Mouse (Mus musculus) forebrain, embryonic 11.5 days (tissue): ENCODE measurements around the gene Ubxn1. TPM values are rescaled to one million over a fixed set of nuclear protein-coding genes. Genes with fewer than 3 reads are reported as not detected.

ENCODE experiments used
- ATAC-seq: fragments of 200-750 bp; cut with Nextera tagmentation; replicated peaks from 2 replicates; pipeline ENCODE4 v1.8.0; 2017; ENCODE audit warnings: moderate TSS enrichment; ENCODE audit not compliant: low FRiP score
- DNase-seq: peaks from one replicate; pipeline ENCODE4 v3.0.0-alpha.2; 2017; ENCODE audit warnings: low spot score
- H3K27ac ChIP-seq: fragments of 300-500 bp; sonication (generic); 2 replicates; pipeline ENCODE4 v1.5.1; 2014; ENCODE audit warnings: low read depth, low read length
- H3K27me3 ChIP-seq: fragments of 300-500 bp; sonication (generic); 2 replicates; pipeline ENCODE4 v1.6.1; 2014; ENCODE audit warnings: mild to moderate bottlenecking, low read length, mixed read lengths; ENCODE audit not compliant: control insufficient read depth, insufficient read depth
- H3K36me3 ChIP-seq: fragments of 300-500 bp; sonication (generic); 2 replicates; pipeline ENCODE4 v1.6.1; 2014; ENCODE audit warnings: mild to moderate bottlenecking, low read length, moderate library complexity, mixed read lengths; ENCODE audit not compliant: control insufficient read depth, insufficient read depth
- H3K4me1 ChIP-seq: fragments of 300-500 bp; sonication (generic); replicated peaks from 2 replicates; pipeline ENCODE4 v1.6.1; 2014; ENCODE audit warnings: low read length, mixed read lengths; ENCODE audit not compliant: control insufficient read depth, insufficient read depth
- H3K4me2 ChIP-seq: fragments of 300-500 bp; sonication (generic); 2 replicates; pipeline ENCODE4 v1.6.1; 2014; ENCODE audit warnings: low read depth, mild to moderate bottlenecking, low read length, moderate library complexity, mixed read lengths; ENCODE audit not compliant: severe bottlenecking
- H3K4me3 ChIP-seq: fragments of 300-500 bp; sonication (generic); 2 replicates; pipeline ENCODE4 v1.5.1; 2014; ENCODE audit warnings: low read depth, low read length
- H3K9ac ChIP-seq: fragments of 300-500 bp; sonication (generic); 2 replicates; pipeline ENCODE4 v1.6.1; 2014; ENCODE audit warnings: low read length
- H3K9me3 ChIP-seq: fragments of 300-500 bp; sonication (generic); 2 replicates; pipeline ENCODE4 v1.6.1; 2016; ENCODE audit warnings: low read length, mixed read lengths; ENCODE audit not compliant: control insufficient read depth
- WGBS: fragments of 180-500 bp; shearing (Covaris S2); extraction: QIAGEN DNeasy Blood & Tissue Kit; methylation state at CpG from one replicate; pipeline ENCODE4 v1.1.7; 2014; 5-methylcytosine and 5-hydroxymethylcytosine counted together
- microRNA-seq: library from miRNA; unstranded; fragments of <30 nt; microRNA quantifications from one replicate; pipeline ENCODE4, GENCODE M21; 2016; ENCODE audit not compliant: insufficient number of aligned reads
- polyA plus RNA-seq: library from polyadenylated mRNA; unstranded; fragments of >200 nt; fragmentation: Nextera tagmentation; extraction: Ambion mirVana; gene quantifications from 2 replicates; pipeline ENCODE4 v1.2.1, GENCODE M21; 2014

Ubxn1 gene
- polyA plus RNA-seq, 1 experiment from 2014 or later, result 178 TPM

DNA sequence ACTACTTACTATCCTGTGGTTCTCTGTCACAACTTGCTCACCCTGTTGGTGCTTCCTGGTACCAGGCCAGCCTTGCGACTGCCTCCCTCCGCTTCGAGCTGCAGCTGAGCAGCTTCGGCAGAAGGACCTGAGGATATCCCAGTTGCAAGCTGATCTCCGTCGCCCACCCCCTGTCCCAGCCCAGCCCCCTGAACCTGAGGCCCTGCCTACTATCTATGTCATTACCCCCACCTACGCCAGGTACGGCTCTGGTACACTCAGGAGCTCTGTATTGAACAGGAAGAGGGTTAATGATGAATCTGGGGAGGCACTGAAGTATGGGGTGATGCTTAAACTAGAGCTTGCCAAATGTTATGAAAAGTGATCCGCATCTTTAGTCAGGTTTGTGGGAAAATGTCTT is 50.4 kb downstream of the Ubxn1 start:
- 77% methylated on average over 9 of the region's 9 CpGs for WGBS
- DNase-seq (no peak), ATAC-seq (no peak)
- no peaks in the 10 kb centered on the region for H3K27me3 ChIP-seq
- H3K4me3 ChIP-seq, result no peak overlapping the region
- no peaks in the 10 kb centered on the region for H3K36me3 ChIP-seq
- peaks cover 4% of the 10 kb centered on the region; the same call in 1 of the 2 replicates for H3K4me1 ChIP-seq
- H3K9me3 ChIP-seq, result no peaks in the 10 kb centered on the region
- no peak overlapping the region for H3K27ac ChIP-seq
- H3K4me2 ChIP-seq, result no peak overlapping the region
- H3K9ac ChIP-seq, result no peak overlapping the region

Small RNAs within 50 kb of the gene (microRNA-seq; reads per million reads assigned to microRNA genes)
- not detected for gene Mir5136

Other genes starting within 250 kb of the Ubxn1 start
- 0.13 TPM in 1 of 2 replicates, not detected in the other for gene Chrm1, start 207.7 kb upstream of the Ubxn1 start, polyA plus RNA-seq
- 132 and 143 TPM in 2 replicates for gene Slc3a2, start 148.1 kb upstream of the Ubxn1 start, polyA plus RNA-seq
- gene Wdr74, start 135.7 kb upstream of the Ubxn1 start, polyA plus RNA-seq, result 79.5 and 89.2 TPM in 2 replicates
- 2.3 and 3.1 TPM in 2 replicates for gene 1700092M07Rik, start 130.8 kb upstream of the Ubxn1 start, polyA plus RNA-seq
- gene Stx5a, start 130.1 kb upstream of the Ubxn1 start, polyA plus RNA-seq, result 88.4 and 93.8 TPM in 2 replicates
- 238 and 247 TPM in 2 replicates for gene Nxf1, start 114.4 kb upstream of the Ubxn1 start, polyA plus RNA-seq
- 181 and 182 TPM in 2 replicates for gene Tmem223, start 100.5 kb upstream of the Ubxn1 start, polyA plus RNA-seq
- gene Tmem179b, start 97.0 kb upstream of the Ubxn1 start, polyA plus RNA-seq, result 38.9 and 49.8 TPM in 2 replicates
- 30.9 and 36.7 TPM in 2 replicates for gene Taf6l, start 85.1 kb upstream of the Ubxn1 start, polyA plus RNA-seq
- 151 and 156 TPM in 2 replicates for gene Polr2g, start 72.9 kb upstream of the Ubxn1 start, polyA plus RNA-seq
- gene Zbtb3, start 68.9 kb upstream of the Ubxn1 start, polyA plus RNA-seq, result 5.4 and 5.9 TPM in 2 replicates
- 75.7 and 80.8 TPM in 2 replicates for gene Ttc9c, start 52.2 kb upstream of the Ubxn1 start, polyA plus RNA-seq
- 6.7 and 7.8 TPM in 2 replicates for gene Hnrnpul2, start 51.5 kb upstream of the Ubxn1 start, polyA plus RNA-seq
- not detected in 2 replicates for gene AC129217.1, start 41.7 kb upstream of the Ubxn1 start, polyA plus RNA-seq
- 55.0 and 56.3 TPM in 2 replicates for gene Bscl2, start 34.0 kb upstream of the Ubxn1 start, polyA plus RNA-seq
- gene Gng3, start 32.3 kb upstream of the Ubxn1 start, polyA plus RNA-seq, result 83.4 and 92.6 TPM in 2 replicates
- 0.13 and 0.35 TPM in 2 replicates for gene Lrrn4cl, start 20.7 kb upstream of the Ubxn1 start, polyA plus RNA-seq
- 50.1 and 52.9 TPM in 2 replicates for gene Uqcc3, start 9.4 kb downstream of the Ubxn1 start, polyA plus RNA-seq
- gene Lbhd1, start 12.2 kb downstream of the Ubxn1 start, polyA plus RNA-seq, result 110 and 112 TPM in 2 replicates
- not detected in 2 replicates for gene Gm49403, start 12.4 kb downstream of the Ubxn1 start, polyA plus RNA-seq
- 124 and 131 TPM in 2 replicates for gene 1810009A15Rik, start 17.4 kb downstream of the Ubxn1 start, polyA plus RNA-seq
- not detected in 2 replicates for gene Gm49416, start 17.4 kb downstream of the Ubxn1 start, polyA plus RNA-seq
- gene Ints5, start 21.5 kb downstream of the Ubxn1 start, polyA plus RNA-seq, result 47.7 and 50.9 TPM in 2 replicates
- gene Ganab, start 26.6 kb downstream of the Ubxn1 start, polyA plus RNA-seq, result 119 and 120 TPM in 2 replicates
- gene B3gat3, start 48.9 kb downstream of the Ubxn1 start, polyA plus RNA-seq, result 55.0 and 57.2 TPM in 2 replicates
- gene Rom1, start 57.9 kb downstream of the Ubxn1 start, polyA plus RNA-seq, result 1.7 and 1.8 TPM in 2 replicates
- gene Eml3, start 58.1 kb downstream of the Ubxn1 start, polyA plus RNA-seq, result 11.2 and 12.2 TPM in 2 replicates
- gene Mta2, start 70.4 kb downstream of the Ubxn1 start, polyA plus RNA-seq, result 62.6 and 63.2 TPM in 2 replicates
- gene Tut1, start 82.4 kb downstream of the Ubxn1 start, polyA plus RNA-seq, result 34.4 and 35.5 TPM in 2 replicates
- 467 and 472 TPM in 2 replicates for gene Eef1g, start 95.5 kb downstream of the Ubxn1 start, polyA plus RNA-seq
- 7.1 and 7.3 TPM in 2 replicates for gene Ahnak, start 117.8 kb downstream of the Ubxn1 start, polyA plus RNA-seq
- not detected in 2 replicates for gene Scgb1a1, start 216.5 kb downstream of the Ubxn1 start, polyA plus RNA-seq